Mouse (Mus musculus): ENCODE data around the gene Mamld1.

Gene Mamld1

GRCm38 (mm10) chrX:71049864-71050576 is at the start of gene Mamld1:
Gene Mamld1 (plus strand): TSS chrX:71050256.
- peak; percentile 83 for ATAC-seq (ENCODE audit: insufficient number of reproducible peaks, low FRiP score, low TSS enrichment)

- peak; percentile 61 for ATAC-seq (ENCODE audit: insufficient number of reproducible peaks, low FRiP score, low TSS enrichment)
Observed at GRCm38 (mm10) chrX:71024718-71025117, 25.3 kb upstream of the Mamld1 start.

- ATAC-seq (ENCODE audit: insufficient number of reproducible peaks, low FRiP score, low TSS enrichment): no peak
Observed at GRCm38 (mm10) chrX:71028007-71028406, 22.0 kb upstream of the Mamld1 start.

- 0 out of 2 replicates have a peak, but pooled peaks have one; percentile 10 for ATAC-seq (ENCODE audit: insufficient number of reproducible peaks, low FRiP score, low TSS enrichment)
Observed at GRCm38 (mm10) chrX:71028976-71029375, 21.1 kb upstream of the Mamld1 start.

GRCm38 (mm10) chrX:71050677-71051311 is 738 bp downstream of the Mamld1 start:
- ATAC-seq (ENCODE audit: insufficient number of reproducible peaks, low FRiP score, low TSS enrichment): no peak

GRCm38 (mm10) chrX:71051361-71052114 is 1.5 kb downstream of the Mamld1 start:
- ATAC-seq (ENCODE audit: insufficient number of reproducible peaks, low FRiP score, low TSS enrichment): no peak

GRCm38 (mm10) chrX:71052115-71052478 is 2.0 kb downstream of the Mamld1 start:
- peak; percentile 41 for ATAC-seq (ENCODE audit: insufficient number of reproducible peaks, low FRiP score, low TSS enrichment)

GRCm38 (mm10) chrX:71052481-71053216 is 2.6 kb downstream of the Mamld1 start:
- no peak for ATAC-seq (ENCODE audit: insufficient number of reproducible peaks, low FRiP score, low TSS enrichment)

GRCm38 (mm10) chrX:71053246-71053645 is 3.2 kb downstream of the Mamld1 start:
- no peak for ATAC-seq (ENCODE audit: insufficient number of reproducible peaks, low FRiP score, low TSS enrichment)

GRCm38 (mm10) chrX:71056968-71057367 is 6.9 kb downstream of the Mamld1 start:
- ATAC-seq (ENCODE audit: insufficient number of reproducible peaks, low FRiP score, low TSS enrichment): no peak

- peak; percentile 82 for ATAC-seq (ENCODE audit: insufficient number of reproducible peaks, low FRiP score, low TSS enrichment)
Observed at GRCm38 (mm10) chrX:71085092-71085807, 35.2 kb downstream of the Mamld1 start.

GRCm38 (mm10) chrX:71087370-71088079 is 37.5 kb downstream of the Mamld1 start:
- no peak for ATAC-seq (ENCODE audit: insufficient number of reproducible peaks, low FRiP score, low TSS enrichment)

GRCm38 (mm10) chrX:71088080-71088414 is 38.0 kb downstream of the Mamld1 start:
- no peak for ATAC-seq (ENCODE audit: insufficient number of reproducible peaks, low FRiP score, low TSS enrichment)

GRCm38 (mm10) chrX:71105820-71106219 is 55.8 kb downstream of the Mamld1 start:
- ATAC-seq (ENCODE audit: insufficient number of reproducible peaks, low FRiP score, low TSS enrichment): no peak

- ATAC-seq (ENCODE audit: insufficient number of reproducible peaks, low FRiP score, low TSS enrichment): peak; percentile 97
Observed at GRCm38 (mm10) chrX:71106392-71106791, 56.3 kb downstream of the Mamld1 start.

- ATAC-seq (ENCODE audit: insufficient number of reproducible peaks, low FRiP score, low TSS enrichment): no peak
Observed at GRCm38 (mm10) chrX:71108056-71108735, 58.1 kb downstream of the Mamld1 start.

- no peak for ATAC-seq (ENCODE audit: insufficient number of reproducible peaks, low FRiP score, low TSS enrichment)
Observed at GRCm38 (mm10) chrX:71110333-71110732, 60.3 kb downstream of the Mamld1 start.

- ATAC-seq (ENCODE audit: insufficient number of reproducible peaks, low FRiP score, low TSS enrichment): peak; percentile 88
Observed at GRCm38 (mm10) chrX:71122359-71123293, 72.6 kb downstream of the Mamld1 start.

Measured in cerebellum, adult (tissue).